Mouse (Mus musculus) heart, postnatal 14 days (tissue): ENCODE measurements at regions not wholly inside any gene's neighbourhood (a gene's known extent, or its start where the extent isn't known, plus 50 kb on each side); places are given as distances from the start of the nearest gene placed in this dataset.
"Not testable (repeated sequence)": the region's sequence is repeated elsewhere in the genome, so short reads cannot be mapped to it uniquely, and the experiment has no call there.

ENCODE experiments used
- DNase-seq, 2 experiments: peaks; one replicate each; pipeline ENCODE4 v3.0.0; 2021 to 2022
- intact Hi-C: fragments of 180-260 bp; cut with DNase I; formaldehyde crosslinking; loops from one replicate; pipeline ENCODE4 v1.15.1; 2025

DNA sequence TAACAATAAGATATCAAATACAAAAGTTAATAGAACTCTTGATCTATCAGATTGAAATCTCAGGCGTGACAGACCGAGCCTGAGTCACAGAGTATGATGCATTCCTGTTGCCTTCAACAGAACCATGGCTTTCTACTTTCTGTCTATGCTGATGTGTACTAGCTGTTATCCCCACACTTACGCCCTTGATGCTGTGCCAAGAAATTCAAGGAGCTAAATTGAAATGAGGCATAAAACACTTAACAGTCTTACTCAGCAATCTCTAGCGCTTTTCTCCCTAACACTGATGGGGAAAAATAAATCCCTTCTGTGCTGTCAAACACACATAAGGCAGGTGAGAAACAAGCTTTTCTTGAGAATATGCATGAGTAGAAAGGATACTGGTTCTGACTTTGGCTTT lies 222.5 kb downstream of the AI429214 start:
- intact Hi-C loops = no loop called here
- DNase-seq = no peak

DNA sequence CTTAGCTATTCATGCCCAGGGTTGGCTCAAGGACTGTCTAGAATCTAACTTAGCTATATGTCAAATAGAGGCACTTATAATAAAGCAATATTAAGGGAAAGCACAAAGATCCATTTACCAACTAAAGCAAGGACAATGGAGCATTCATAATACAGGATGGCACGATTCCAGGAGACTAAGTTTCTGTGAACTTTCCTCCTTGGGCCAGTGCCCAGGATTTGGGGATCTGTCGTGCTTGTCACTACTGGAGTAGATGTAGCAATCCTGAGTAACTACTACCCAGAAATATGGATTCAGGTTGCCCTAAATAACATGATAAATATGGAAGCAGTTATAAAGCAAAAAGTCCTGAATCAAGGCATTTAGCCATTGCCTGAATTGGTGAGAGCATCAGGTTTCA lies 233.7 kb downstream of the AI429214 start:
- intact Hi-C loops = no loop called here
- DNase-seq = peak in 1 of 2 experiments; percentile 2

DNA sequence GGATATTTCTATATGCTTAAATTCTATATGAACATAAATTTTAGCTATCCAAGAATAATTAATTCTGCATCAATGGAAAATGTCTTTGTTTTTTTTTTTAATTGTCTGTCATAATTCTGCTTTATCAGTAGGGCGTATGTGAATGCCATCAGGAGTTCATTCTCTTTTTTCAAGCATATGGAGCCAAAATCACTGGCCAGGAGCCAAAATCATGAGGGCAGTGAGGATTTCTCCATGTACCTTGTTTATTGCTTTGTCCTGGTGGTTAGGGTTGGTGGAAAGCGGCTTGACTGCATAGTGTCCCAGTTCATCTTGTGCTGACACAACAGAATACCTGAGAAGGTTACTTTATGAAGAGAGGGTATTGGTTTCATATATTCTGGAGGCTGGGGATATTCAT lies 243.9 kb downstream of the AI429214 start:
- no peak for DNase-seq
- intact Hi-C loops = no loop called here

DNA sequence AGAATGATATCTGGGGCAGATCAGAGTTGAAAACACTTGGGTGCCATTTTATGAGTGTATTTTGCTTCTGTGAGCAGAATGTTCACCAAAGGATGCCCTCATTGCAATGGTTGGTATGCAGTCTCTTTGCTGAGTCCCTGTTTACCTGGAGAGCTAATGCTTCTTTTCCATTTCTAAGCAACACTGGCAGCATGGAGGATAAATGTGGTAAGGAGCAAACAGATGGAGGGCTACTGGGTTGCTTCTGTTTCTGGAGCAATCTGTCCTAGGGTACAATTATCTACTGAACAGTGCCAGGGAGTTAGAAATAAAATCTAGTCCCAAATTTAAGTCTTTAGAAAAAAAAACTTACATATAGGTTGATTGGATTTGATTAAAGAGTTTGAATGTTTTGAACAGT lies 245.9 kb downstream of the AI429214 start:
- DNase-seq = no peak

DNA sequence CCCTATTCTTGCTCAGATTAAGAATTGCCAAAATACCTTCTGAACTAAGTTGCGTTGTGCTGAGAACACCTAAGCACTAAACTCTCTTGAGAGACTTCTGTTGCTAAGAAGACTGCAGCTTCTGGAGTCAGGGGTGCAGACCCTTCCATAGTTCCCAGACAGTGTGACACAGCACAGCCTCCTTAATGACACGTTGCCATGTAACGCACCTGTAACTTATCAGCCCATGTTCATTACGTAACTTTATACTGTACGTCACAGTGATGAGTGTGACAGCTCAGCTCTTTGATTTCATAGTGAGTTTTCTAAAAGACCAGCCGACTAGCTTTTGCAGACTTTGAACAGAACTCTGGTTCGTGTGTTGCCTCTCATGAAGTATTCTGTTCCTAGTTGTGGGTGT lies 257.8 kb downstream of the AI429214 start:
- intact Hi-C loops, DNase-seq: not testable (repeated sequence)

More for the DNA sequence above, 245.9 kb downstream of the AI429214 start:
- intact Hi-C loops = no loop called here

DNA sequence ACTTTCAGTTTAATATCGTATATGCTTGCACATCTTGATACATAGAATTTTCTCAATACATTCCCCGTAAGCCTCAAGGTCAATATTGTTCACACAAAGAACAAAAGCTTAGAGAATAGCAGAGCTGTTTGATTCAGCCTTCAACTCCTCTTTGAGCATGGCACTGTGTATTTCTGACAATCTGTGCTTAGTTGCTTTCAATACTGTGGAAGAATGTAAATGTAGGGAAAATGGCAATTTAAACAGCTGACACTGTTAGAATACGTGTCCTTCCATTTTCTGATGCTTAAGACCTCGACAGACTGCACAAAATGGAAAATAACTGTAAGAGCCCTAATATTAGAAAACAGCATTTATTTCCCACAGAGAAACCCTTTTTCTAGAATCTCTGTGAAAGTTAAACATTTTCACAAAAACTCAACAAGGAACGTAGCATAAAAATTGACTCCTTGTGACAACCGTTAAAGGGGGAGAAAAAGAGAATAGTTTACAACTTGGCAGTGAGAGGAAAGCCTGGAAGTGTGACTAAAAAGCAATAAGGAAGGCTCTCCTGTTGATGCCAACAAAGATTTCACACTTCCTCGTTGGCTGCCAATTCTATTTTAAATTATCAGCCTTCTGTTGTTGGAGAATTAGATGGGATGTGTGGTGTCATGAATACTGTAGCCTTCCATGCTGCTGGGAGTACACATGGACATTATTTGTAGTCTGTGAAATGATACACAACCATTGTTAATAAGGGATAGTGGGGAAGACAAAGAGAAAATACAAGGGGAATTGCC lies 297.9 kb downstream of the AI429214 start:
- no peak for DNase-seq

More for the DNA sequence above, 297.9 kb downstream of the AI429214 start:
- intact Hi-C loops = no loop called here
